Mouse (Mus musculus): ENCODE data around the gene Rnf182.

The Rnf182 gene

DNA sequence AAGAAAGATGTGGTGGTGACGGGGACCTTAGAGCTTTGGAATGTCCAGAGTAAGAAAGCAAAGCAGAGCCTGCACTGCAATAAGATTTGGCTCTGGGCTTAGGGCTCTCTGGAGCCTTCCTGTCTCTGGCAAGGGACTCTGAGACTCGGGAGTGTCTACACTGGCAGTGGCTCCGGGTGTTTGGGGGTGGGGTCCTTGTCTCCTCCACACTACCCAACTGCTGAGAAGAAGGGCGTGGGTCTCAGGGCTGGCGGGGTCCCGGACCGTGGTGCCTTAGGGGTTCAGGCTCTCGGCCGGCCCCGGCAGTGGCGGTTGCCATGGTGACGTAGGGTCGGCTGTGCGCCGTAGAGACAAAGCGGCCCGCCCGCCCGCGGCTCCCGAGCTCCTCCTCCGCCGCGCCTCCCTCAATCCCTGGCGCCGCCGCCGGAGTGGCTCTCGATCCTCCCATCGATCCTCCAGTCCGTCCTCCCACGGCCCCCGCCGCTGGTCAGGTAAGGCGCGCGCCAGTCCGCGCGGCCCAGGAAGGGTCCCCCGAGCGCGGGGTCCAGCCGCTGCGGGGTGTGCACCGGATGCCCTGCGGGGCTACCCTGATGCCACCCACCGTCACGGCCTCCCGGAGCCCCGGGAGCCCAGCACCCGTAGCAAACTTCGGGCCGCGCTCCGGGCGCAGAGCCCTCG is at the start of gene Rnf182:
Rnf182 (plus strand) TSS at position 134 of the 678 bp plus-strand sequence.
- no peak for TF ChIP-seq GATA4 (IDR thresholded peaks at IDR 0.05; ENCODE audit: insufficient replicate concordance, low read length)

DNA sequence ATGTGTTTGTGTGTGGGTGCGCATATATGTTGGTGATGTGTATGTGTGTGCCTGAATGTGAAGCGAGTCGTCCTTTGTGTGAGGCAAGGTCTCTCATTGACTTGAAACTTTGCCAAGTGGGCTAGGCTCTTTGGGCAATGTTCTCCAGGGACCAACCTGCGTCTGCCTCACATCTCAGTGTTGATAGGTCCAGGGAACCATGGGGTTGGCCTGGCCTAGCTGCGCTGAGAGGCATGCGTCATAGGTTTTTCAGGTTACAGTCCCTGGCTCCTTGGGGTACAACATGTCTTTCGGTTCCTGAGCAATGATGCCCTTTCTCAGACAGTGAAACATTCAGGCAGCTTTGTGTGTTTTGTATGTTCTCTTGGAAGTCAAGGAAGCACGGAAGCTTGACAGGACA is 49.3 kb upstream of the Rnf182 start:
- TF ChIP-seq GATA4 (IDR thresholded peaks at IDR 0.05; ENCODE audit: insufficient replicate concordance, low read length) = no peak

- TF ChIP-seq GATA4 (IDR thresholded peaks at IDR 0.05; ENCODE audit: insufficient replicate concordance, low read length) = no peak
Measured at GRCm38 (mm10) chr13:43567141-43567891, 48.2 kb upstream of the Rnf182 start.

- no peak for TF ChIP-seq GATA4 (IDR thresholded peaks at IDR 0.05; ENCODE audit: insufficient replicate concordance, low read length)
Measured at GRCm38 (mm10) chr13:43573979-43574378, 41.5 kb upstream of the Rnf182 start.

DNA sequence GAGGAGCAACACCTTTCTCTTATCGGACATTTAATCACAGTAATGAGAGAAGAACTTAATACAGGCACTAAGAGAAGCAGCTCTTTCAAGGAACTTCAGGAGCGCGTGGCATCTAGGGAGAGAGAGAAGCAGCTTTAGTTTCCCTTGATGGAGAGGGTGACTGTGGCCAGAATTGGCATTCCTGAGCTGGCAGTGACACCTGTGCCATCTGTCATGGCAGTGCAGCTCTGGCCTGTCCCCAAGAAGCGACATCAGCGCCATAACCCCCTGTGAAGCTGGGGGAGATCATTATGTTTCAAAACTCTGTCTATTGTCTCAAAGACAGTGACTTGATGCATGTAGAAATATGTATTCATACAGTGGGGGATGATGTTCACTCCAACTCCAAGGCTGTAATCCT is 40.1 kb upstream of the Rnf182 start:
- TF ChIP-seq GATA4 (IDR thresholded peaks at IDR 0.05; ENCODE audit: insufficient replicate concordance, low read length) = no peak

GRCm38 (mm10) chr13:43577254-43577653 is 38.3 kb upstream of the Rnf182 start:
- no peak for TF ChIP-seq GATA4 (IDR thresholded peaks at IDR 0.05; ENCODE audit: insufficient replicate concordance, low read length)

DNA sequence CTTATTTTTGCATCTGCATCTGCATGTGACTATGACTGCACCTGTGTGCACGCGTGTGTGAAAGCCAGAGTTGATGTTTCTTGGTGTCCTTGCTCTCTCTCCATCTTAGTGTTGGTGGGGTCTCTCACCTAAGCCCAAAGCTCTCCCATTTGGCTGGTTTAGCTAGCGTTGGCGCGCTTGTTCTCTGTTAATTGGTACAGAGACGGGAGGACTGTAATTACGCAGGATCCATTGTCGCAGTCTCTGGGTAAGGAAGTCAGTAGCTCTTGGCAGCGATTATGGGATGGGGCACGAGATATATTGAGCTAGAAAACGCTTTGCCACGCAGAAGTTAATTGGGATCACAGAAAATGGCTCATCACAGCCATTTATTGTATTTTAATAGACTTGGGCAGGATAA is 37.7 kb upstream of the Rnf182 start:
- TF ChIP-seq GATA4 (IDR thresholded peaks at IDR 0.05; ENCODE audit: insufficient replicate concordance, low read length) = no peak

DNA sequence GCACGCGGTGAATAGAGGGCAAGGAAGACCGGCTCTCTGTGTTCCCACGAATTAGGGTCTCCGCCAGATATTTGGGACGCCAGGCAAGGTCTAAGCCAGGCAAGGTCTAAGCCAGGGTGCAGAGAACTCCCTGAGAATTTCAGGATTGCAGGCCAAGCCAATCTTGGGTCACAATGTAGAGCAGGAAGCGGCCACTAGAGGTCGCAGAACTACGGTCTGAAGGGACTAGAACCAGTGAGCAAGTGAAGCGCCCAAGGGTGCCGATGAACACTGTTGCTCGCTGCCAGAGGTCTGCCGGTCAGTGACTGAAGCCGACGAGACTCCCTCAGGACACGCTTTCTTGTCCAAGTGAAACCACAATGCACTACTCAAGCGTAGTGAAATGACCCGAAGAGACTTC is 35.8 kb upstream of the Rnf182 start:
- TF ChIP-seq GATA4 (IDR thresholded peaks at IDR 0.05; ENCODE audit: insufficient replicate concordance, low read length) = no peak

- no peak for TF ChIP-seq GATA4 (IDR thresholded peaks at IDR 0.05; ENCODE audit: insufficient replicate concordance, low read length)
Measured at GRCm38 (mm10) chr13:43580661-43581060, 34.8 kb upstream of the Rnf182 start.

DNA sequence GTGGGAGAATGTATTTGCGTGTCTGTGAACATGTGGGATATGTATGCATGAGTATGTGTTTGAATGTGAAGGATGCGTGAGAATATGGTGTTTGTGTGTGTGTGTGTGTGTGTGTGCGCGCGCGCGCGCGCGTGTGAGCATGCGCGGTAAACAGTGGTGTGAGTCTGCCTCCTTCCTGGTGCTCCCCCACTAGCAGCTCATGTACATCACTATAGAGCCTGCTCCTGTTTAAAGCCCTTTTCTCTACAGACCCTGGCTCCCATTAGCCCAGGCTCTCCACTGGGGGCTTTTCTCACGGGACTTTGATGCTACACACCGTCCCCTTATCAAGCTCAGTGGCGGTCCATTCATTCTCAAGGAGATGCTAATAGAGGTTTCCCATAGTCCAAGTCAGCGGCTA is 32.5 kb upstream of the Rnf182 start:
- no peak for TF ChIP-seq GATA4 (IDR thresholded peaks at IDR 0.05; ENCODE audit: insufficient replicate concordance, low read length)

- no peak for TF ChIP-seq GATA4 (IDR thresholded peaks at IDR 0.05; ENCODE audit: insufficient replicate concordance, low read length)
Measured at GRCm38 (mm10) chr13:43583504-43583903, 32.0 kb upstream of the Rnf182 start.

DNA sequence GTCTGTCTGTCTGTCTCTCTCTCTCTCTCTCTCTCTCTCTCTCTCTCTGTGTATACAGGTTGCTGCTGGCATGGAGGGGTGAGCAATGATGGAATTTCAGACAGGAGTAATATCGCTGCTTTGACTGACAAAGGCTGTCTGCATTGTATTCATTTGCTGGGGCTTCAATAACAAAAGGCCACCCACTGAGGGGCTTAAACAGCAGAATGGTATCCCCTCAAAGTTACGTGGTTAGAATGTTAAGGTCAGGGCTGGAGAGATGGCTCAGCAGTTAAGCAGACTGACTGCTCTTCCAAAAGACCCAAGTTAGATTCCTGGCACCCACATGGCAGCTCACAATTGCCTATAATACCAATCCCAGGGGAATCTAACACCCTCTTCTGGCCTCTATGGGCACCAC is 30.2 kb upstream of the Rnf182 start:
- TF ChIP-seq GATA4 (IDR thresholded peaks at IDR 0.05; ENCODE audit: insufficient replicate concordance, low read length) = no peak

- no peak for TF ChIP-seq GATA4 (IDR thresholded peaks at IDR 0.05; ENCODE audit: insufficient replicate concordance, low read length)
Measured at GRCm38 (mm10) chr13:43586966-43587365, 28.5 kb upstream of the Rnf182 start.

- no peak for TF ChIP-seq GATA4 (IDR thresholded peaks at IDR 0.05; ENCODE audit: insufficient replicate concordance, low read length)
Measured at GRCm38 (mm10) chr13:43587844-43588840, 27.4 kb upstream of the Rnf182 start.

All from liver, adult (tissue).